Mouse (Mus musculus): ENCODE data around the gene Crim1. TPM values are rescaled to one million over a fixed set of nuclear protein-coding genes. Genes with fewer than 3 reads are reported as not detected.

Gene Crim1
- polyA plus RNA-seq, 1 experiment: 1.7 TPM

GRCm38 (mm10) chr17:78419216-78419615 lies 219.2 kb downstream of the Crim1 start:
- H3K4me1 ChIP-seq (ENCODE audit: control insufficient read depth, insufficient read depth, low read length): no peaks in the 10 kb centered on the region
- no peak overlapping the region for H3K4me3 ChIP-seq (replicated peaks; ENCODE audit: control insufficient read depth, low read depth, low read length)
- TF ChIP-seq POLR2A (IDR thresholded peaks at IDR 0.05; ENCODE audit: borderline replicate concordance, control insufficient read depth, low read depth, low read length) (no peak), CTCF (IDR thresholded peaks at IDR 0.05; ENCODE audit: control insufficient read depth, insufficient read depth, low read length) (no peak)
- 51% methylated on average over 4 of the region's 4 CpGs for WGBS
- no peak overlapping the region for H3K27ac ChIP-seq (ENCODE audit: control insufficient read depth, insufficient read depth, low read depth, low read length, poor library complexity)

DNA sequence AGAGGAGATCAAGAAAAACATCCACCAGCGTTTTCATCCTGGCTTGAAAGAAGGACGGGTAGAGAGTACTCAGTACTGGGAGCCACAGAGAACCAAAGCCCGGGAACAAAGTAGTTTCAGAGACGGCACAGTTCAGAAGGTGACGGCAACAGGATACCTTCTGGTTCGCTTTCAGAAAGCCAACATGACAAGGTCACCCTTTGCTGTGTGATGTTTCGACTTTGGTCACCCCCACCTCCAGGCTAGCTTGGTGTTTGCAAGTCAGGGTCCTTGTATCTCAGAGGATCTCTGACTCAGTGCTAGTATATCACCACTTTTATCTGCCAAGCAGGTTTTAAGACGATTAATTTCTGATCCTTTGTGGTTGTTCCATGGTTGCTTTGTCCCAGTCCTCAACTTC lies 225.0 kb downstream of the Crim1 start:
- Histone ChIP-seq H3K4me1 (ENCODE audit: control insufficient read depth, insufficient read depth, low read length) (no peaks in the 10 kb centered on the region), H3K27ac (ENCODE audit: control insufficient read depth, insufficient read depth, low read depth, low read length, poor library complexity) (no peak overlapping the region), H3K4me3 (replicated peaks; ENCODE audit: control insufficient read depth, low read depth, low read length) (no peak overlapping the region)
- TF ChIP-seq CTCF (IDR thresholded peaks at IDR 0.05; ENCODE audit: control insufficient read depth, insufficient read depth, low read length) (no peak), POLR2A (IDR thresholded peaks at IDR 0.05; ENCODE audit: borderline replicate concordance, control insufficient read depth, low read depth, low read length) (no peak)
- WGBS: 87% methylated on average over 8 of the region's 8 CpGs

Other genes with a start within 250 kb of the Crim1 start
- gene Fez2, start 217.9 kb downstream of the Crim1 start, polyA plus RNA-seq (2011; ENCODE audit: insufficient read depth, insufficient read length, low replicate concordance, missing spikeins): 7.7 and 14.9 TPM in 2 replicates